Mouse (Mus musculus) CH12F3 (cell line): Measurements from ENCODE around the gene Baiap2.

Experiments used
- in situ Hi-C: fragments of 300-500 bp; cut with MboI; formaldehyde crosslinking; loops from 2 replicates; pipeline ENCODE4 v1.14.3; 2020; ENCODE audit warnings: low sequenced_read_pairs

The Baiap2 gene

DNA sequence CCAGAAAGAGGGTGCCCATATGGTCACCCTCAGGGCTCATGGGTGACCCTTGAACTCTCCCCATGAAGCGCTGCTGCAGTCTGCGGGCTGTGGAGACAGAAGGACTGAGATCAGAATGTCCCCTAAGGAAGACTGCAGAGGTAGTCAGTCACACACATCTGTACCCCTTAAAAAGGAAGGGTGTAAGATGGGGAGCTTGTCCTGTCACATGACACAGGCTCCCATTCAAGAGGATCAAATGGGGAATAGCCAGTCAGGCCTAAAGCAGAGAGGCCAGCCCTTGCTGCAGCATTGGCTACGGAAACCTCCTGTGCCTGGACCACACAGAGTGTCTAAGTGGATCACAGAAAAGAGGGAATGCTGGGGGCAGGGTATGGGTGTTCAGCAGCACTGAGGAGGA, 90.9 kb downstream of the Baiap2 start:
- in situ Hi-C loops, result no loop called here

- in situ Hi-C loops, result no loop called here
Observed at GRCm38 (mm10) chr11:120034306-120034705, 91.7 kb downstream of the Baiap2 start.

DNA sequence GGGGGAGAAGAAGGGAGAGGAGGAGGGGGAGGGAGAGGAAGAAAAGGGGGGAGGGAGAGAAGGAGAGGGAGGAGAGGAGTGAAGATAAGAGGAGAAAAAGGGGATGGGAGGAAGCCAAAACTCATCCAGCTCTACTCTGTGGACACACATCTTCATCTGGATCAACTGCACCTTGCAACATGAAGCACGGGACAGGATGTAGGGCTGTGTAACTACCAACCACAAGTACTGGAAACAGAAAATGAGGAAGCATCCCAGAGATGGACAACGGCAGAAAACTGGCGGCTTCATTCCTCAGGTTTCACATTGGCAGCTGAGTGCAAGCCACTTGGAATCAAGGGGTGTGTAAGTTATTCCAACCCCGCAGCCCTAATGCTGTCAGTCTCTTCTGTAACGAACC, 92.2 kb downstream of the Baiap2 start:
- in situ Hi-C loops, result no loop called here

DNA sequence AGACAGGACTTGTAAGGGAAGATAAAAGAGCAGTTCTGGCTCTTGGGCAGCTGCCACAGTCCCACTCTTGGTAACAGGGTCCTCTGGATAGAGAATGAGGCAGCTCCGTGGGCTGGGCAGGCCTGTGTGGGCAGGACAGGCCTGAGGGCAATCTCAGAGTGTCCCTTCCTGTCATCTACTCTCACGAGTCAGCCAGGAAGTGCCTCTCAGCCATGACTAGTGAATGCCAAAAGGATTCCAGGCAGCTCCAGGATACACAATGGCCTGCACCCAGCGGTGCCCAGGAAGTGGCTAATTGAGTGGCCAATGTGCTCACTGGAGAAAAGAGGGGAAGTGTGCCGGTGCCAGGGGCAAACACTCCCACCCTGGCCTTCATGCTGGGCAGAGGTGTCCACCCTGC, 97.0 kb downstream of the Baiap2 start:
- in situ Hi-C loops, result no loop called here

DNA sequence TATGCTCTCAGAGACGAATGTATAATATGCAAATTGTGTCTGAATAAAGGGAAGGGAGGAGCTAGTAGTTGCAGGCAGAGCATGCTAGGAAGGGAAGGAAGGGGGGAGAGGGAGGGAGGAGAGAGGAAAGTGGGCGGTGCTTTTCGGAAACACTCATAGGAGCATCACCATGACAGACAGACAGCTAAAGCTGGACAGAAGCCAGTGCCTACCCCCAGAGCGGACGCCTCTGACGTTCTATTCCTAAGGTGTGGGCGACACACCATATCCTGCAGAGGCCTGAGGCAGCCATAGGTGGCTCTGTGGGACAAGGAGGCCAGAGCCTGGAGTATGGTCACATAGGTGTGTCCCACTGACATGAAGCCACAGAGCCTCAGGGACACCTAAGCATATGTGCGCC, 97.9 kb downstream of the Baiap2 start:
- in situ Hi-C loops, result no loop called here

DNA sequence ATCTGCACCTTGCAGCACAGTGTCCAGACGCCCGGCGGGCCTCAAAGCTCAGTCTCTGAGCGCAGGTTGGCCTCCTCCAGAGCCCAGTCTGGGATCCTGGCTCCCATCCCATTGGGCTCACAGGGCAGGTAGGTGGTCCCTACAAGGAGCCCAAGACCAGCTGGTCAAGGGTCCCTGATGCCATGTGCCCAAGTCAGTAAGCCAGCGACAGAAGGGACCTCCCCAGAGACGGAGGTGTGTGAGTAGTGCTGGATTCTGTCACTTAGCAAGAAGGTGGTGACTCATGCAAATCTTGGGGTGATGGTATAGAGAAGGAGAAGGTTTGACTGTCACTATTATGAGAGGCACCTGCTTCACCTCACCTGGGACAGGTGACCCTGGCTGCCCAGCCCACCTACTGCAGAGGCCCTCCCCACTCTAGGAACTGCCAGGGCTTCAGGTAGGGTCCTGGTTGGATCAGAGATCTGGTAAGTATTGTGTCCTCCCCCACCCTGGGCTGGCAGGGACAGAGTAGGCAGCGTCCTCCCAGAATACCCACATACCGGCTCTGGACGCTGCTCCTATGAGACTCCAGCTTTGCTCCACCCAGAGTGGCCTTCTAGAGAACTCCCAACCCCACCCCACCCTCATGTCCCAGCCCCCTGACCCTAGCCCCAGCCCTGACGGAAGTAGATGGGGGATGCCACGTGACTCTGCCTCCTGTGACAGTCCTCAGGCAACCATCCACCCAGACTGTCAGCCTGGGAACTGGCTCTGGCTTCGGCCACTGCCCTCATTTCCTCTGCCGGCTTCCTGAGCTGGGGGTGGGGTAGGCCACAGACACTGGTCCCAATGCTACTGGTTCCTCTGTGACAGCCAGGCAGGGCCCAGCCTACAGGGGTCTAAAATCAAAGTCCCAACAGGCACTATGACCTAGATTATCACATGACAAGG, 98.9 kb downstream of the Baiap2 start:
- in situ Hi-C loops, result no loop called here

DNA sequence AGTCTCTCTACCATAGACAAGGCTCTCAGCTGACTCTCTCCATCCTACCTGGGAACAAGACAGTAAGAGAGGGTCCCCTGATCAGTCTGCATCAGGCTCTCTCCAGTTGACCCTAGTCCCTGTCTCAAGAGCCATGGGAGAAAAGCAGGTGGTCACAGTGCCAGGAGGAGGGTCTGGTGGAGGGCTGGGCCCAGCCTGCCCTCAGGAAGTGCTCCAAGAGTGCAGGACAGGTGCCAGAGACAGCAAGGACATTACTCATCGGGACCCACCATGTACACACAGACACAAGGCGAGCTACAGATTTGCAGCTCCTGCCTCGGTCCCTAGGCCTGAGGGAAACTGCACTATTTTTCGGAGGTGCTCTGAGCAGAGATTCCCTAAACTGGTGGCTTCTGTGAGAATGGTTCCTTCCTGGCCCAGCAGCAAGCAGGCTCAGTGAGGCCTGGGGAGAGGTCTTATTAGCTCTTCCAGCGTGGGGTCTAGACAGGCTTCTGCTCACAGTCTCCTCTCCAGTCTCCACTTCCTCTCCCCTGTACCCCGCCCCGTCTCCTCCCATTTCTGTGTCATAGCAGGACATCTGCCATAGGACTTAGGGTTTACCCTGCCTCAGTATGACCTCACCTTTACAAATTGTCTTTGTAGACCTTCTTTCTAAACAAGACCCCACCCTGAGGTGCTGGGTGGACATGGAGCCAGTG, 99.7 kb downstream of the Baiap2 start:
- in situ Hi-C loops, result no loop called here

DNA sequence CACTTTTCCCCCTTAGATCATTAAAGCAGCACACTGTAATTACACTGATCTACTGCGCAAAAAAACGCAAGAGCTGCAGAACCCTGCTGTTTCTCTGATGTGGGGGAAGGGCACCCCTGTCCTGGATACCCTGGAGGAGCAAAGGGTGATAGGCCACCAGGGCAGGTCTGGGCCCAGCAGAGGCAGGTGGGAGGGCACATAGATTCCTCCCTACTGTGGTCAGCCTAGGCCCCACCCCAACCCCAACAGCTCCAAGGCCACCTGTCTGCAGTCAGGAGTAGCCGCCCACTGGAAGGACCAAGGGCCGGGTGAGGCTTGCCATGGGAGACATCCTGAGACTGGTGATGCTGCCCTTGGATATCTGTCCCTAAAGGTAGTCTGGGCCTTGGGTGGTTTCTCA, 102.8 kb downstream of the Baiap2 start:
- in situ Hi-C loops, result no loop called here

DNA sequence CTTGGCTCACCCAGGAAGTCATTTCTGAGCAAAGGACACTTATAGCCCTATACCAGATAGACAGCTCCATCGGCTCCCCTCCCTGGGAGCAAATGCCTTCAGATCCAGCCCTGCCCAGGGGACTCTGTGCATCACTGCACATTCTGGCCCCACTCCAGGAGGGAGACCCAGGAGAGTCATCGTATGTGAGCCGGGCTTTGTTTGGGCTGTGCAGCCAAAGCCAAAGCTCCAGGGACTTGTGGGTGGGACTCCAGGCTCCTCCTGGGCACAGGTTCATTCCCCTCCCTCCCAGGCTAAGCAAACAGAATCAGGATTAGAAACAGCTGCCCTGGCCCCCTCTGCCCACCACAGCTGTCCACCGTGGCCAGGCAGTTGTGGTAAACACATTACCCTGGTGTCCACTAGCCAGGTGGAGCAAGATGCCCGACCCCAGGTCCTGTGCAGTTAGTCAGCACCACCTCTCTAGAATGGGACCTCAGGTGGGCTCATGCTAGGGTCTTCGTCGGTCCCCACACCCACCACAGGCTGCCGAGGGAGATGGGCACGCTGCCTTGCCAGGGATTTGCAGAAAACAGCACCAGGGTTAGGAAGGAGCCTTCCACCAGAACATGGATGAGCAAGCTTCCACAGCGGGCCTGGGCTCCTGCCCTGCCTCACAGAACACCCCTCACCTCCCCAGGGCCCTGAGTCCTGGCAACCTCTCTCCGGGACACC, 103.4 kb downstream of the Baiap2 start:
- in situ Hi-C loops, result no loop called here

DNA sequence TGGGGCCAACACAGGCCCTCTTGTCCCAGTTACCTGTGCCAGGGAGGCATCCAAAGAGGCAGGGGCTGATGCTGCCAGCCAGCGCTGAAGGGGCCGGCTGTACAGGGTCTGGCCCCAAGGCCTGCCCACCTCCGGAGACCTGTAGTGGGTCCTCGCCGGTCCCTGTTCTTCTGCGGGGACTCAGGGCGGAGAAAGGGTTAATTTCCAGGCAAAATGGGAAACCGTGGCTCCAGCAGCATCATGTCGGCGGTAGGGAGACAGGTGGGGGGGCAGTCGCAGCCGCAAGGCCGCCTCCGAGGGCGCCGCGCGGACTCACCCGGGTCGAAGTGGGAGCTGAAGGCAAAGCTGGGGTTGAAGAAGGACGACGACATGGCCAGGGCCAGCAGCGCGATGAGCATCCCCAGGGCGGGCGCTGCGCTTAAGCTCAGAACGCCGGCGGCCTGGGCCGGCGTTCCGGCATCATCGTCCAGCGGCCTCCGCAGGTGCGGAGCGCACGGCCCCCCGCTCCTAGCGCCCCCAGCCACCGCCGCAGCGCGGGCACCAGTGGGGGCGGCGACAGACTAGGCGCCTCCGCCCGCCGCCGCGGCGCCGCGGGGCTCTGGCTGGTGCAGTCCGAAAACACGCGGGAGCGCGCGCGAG, 104.1 kb downstream of the Baiap2 start, which contains the start of gene Aatk:
TSS of gene Aatk (minus strand) at position 615 of the 639 bp plus-strand sequence.
- in situ Hi-C loops, result no loop called here

DNA sequence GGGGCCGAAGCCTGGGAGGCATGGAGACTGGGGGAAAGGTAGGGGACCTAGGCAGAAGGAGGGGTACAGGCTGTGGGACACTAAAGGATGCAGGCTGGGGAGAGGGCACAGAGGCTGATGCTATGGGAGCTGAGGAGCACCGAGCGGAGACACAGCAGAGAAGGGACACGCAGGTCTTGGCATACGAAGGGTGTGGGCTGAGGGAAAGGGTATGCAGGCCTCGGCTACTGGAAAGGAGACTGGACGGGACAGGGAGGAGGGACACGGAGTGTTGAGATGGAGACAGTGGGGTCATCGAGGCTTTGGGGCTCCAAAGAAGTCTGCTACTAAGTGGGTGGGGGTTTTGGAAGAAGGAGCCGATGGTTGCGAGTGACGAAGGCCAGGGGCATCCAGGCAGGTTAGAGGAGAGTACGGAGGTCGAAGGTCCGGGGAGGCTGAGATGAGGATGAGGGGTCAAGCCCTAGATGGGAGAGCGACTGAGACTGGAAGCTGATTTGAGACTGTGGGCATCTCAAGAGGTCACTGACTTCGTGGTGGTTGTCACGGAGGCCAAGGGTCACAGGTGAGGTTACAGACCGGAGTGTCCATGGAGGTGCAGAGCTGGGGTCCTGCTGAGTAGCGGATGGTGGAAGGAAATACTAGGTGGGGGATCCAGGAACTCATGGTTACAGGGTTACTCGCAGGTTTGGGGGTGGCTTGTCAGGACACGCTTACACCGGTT, 105.1 kb downstream of the Baiap2 start:
- in situ Hi-C loops, result no loop called here

GRCm38 (mm10) chr11:120048252-120048556, 105.6 kb downstream of the Baiap2 start:
- in situ Hi-C loops, result no loop called here

DNA sequence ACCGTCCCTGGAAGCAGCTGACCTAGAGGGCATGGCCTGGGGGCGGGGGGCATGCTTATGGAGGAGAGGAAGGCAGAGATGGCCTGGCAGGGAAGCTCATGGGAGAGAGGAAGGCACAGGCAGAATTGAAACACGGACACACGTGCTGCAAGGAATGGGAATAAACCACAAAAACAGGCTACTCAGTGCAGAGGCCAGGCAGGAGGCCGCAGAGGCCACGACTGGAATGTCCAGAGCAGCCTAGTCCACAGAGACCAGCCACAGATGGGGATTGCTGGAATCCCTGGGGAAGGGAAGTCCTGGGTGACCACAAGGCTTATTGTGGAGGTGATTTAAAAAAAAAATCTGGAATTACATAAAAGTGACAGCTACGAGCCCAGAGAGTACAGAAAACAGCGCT, 106.5 kb downstream of the Baiap2 start:
- in situ Hi-C loops, result no loop called here

DNA sequence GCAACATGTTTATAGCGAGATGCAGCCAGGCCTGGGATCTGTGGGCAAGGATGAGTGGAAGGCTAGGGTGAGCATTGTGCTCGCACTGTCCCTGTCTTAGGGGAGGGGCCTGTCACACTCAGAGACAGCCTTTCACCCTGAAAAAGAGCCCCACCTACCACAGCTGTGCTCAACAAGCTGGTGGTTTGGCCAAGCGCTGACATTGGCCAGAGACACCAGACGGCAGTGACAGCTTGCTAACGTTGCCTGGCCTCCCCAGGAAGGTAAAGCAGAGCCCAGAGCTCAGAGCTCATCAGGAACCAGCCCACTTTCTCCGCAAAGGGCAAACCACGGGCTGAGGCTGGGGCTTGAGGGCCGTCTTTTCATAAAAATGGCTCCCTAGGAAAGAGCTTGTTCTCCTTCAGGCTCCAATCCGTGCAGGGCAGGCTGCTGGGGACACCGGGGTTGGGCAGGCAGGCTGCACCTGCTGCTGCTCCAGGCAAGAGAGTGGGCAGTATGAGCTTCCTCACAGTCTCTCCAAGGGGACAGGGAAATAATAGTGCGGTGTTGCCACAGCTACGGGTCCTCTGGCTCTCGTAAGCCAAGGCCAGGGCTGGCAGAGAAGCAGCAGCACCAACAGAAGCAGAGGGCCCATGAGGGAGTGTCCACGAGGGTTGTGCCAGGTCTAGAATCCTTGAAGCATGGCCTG, 108.7 kb downstream of the Baiap2 start:
- in situ Hi-C loops, result no loop called here

DNA sequence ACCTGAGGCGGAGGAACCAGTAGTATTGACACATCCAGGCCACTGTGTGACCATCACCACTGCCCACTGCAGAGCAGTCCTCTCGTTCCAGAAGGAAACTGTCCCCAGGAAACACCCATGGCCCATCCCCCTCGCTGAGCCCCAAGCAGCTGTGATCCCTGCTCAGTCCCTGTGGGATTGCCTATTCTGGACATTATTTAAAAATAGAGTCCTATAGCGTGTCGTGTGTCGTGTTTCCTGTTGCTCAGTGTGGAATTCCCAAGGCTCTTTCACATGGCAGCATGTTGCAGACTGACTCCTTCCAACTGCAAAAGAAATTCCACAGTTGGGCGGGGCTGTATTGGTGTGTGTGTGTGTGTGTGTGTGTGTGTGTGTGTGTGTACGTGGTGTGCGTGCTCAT, 109.7 kb downstream of the Baiap2 start:
- in situ Hi-C loops, result no loop called here

DNA sequence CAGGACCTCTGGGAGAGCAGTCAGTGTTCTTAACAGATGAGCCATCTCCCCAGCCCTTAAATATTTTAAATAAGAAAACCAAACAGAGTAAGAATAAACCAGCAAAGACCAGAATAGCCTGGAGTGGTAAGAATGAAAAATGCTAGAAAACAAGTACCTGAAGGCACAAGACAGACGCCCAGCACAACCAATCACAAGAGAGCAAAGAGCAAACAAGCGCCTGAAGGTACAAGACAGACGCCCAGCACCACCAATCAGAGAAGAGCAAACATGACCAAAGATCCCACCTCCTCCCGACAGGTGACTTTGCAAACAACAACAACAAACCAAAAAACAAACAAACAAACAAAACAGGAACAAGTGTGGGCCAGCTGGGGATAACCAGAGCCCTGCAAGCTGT, 111.3 kb downstream of the Baiap2 start:
- in situ Hi-C loops, result no loop called here

GRCm38 (mm10) chr11:120055953-120056732, 113.6 kb downstream of the Baiap2 start:
- in situ Hi-C loops, result no loop called here
